Comparison of ENCODE assay signal across 12 mouse cellular contexts in the genomic region with DNA sequence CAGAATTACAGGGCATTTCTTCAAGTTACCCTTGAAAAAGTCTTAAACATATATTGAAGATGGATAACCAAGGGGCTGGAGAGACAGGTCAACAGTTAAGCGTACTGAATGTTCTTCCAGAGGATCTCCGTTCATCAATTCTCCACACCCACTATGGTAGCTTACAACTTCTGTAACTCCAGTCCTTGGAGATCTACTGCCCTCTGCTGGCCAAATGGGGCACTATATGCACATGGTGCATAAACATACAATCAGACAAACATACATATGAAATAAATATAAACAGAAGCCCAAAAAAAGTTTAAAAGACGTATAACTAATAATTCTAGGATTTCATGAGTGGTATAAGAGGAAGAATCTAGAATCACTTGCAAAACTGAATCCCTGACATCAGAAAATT.
DNase-seq lines count a peak whose midpoint lies in the region; TF ChIP-seq lines count a peak whose summit lies in the region.
"Had no signal": no experiment of that assay in that cellular context is flagged by ENCODE, and none has a peak within 500 bp of the region (broad histone marks: within the 10 kb centered on the region; RNA-seq: fewer than 3 reads in every experiment).

No protein-coding gene starts in this region.

- H3K27ac ChIP-seq in heart, adult 2 months = no peak overlapping the region
- no peak overlapping the region for H3K27ac ChIP-seq in cortical plate, adult 2 months (ENCODE audit: insufficient read depth, low read length)
- H3K27ac ChIP-seq: limb, embryonic 12.5 days had no signal

- TF ChIP-seq CTCF in heart, adult 2 months (IDR thresholded peaks at IDR 0.05) = peak; percentile 58
- TF ChIP-seq CTCF in cortical plate, adult 2 months (IDR thresholded peaks at IDR 0.05; ENCODE audit: extremely low read depth, insufficient read depth, low read length) = 0 out of 2 replicates have a peak, but pooled peaks have one; percentile 11

- no peak overlapping the region for H3K9ac ChIP-seq in heart, adult 2 months (ENCODE audit: low read depth, low read length)
- H3K9ac ChIP-seq: limb, embryonic 12.5 days had no signal

- H3K27me3 ChIP-seq in heart, adult 2 months (ENCODE audit: control insufficient read depth, insufficient read depth, low read length) = no peaks in the 10 kb centered on the region
- H3K27me3 ChIP-seq: limb, embryonic 12.5 days had no signal

- no peak for TF ChIP-seq EP300 in heart, adult 2 months (IDR thresholded peaks at IDR 0.05; ENCODE audit: insufficient read depth, low read depth, low read length)

- TF ChIP-seq POLR2A in heart, adult 2 months (IDR thresholded peaks at IDR 0.05; ENCODE audit: insufficient read depth, low read depth, low read length) = no peak
- no peak for TF ChIP-seq POLR2A in cortical plate, adult 2 months (IDR thresholded peaks at IDR 0.05; ENCODE audit: extremely low read depth, insufficient read depth, low read length)

- DNase-seq in heart, adult 2 months = no peak
- no peak for DNase-seq in heart, postnatal 4 days
- DNase-seq in lung, postnatal 14 days = peak; percentile 6
- no peak for DNase-seq in lung, postnatal 25 days (ENCODE audit: low spot score)
- DNase-seq in ES-CJ7 (ENCODE audit: low read depth, low spot score) = peak; percentile 80
- DNase-seq in left cerebral cortex, postnatal 14 days (ENCODE audit: low spot score in 2 of 2) = no peak
- DNase-seq: cerebellum, postnatal 36 days; heart, adult 11 months; heart, postnatal 36 days; kidney, adult 2 months had no signal

- no peaks in the 10 kb centered on the region for H3K36me3 ChIP-seq in heart, adult 2 months (ENCODE audit: control insufficient read depth, insufficient read depth, low read length)
- H3K36me3 ChIP-seq: limb, embryonic 12.5 days had no signal

- H3K79me2 ChIP-seq in heart, adult 2 months (replicated peaks; ENCODE audit: control insufficient read depth, insufficient read depth, low read length) = peaks cover 2% of the 10 kb centered on the region; the same call in 1 of the 2 replicates

- WGBS in heart, adult 2 months = 98% methylated on average over 3 of the region's 3 CpGs

- H3K4me1 ChIP-seq in heart, adult 2 months (ENCODE audit: control insufficient read depth, insufficient read depth, low read length) = no peaks in the 10 kb centered on the region
- H3K4me1 ChIP-seq in cortical plate, adult 2 months (ENCODE audit: control insufficient read depth, insufficient read depth, low read length) = no peaks in the 10 kb centered on the region

- H3K4me3 ChIP-seq in heart, adult 2 months = no peak overlapping the region
- no peak overlapping the region for H3K4me3 ChIP-seq in cortical plate, adult 2 months (ENCODE audit: insufficient read depth, low read length)
- H3K4me3 ChIP-seq: limb, embryonic 12.5 days had no signal

- intact Hi-C loops in heart, adult 2 months (cut with DNase I) = no loop called here
- intact Hi-C loops in left cerebral cortex, postnatal 14 days (cut with DNase I) = no loop called here

Comparison
In these comparisons a context has a peak if more than half of its experiments do, and no peak if none do; other contexts are left out.
1. DNase-seq: peak in lung, postnatal 14 days (single experiment) and ES-CJ7 (single experiment); none in heart, adult 2 months (0 of 2), heart, postnatal 4 days (single experiment), lung, postnatal 25 days (single experiment) and left cerebral cortex, postnatal 14 days (0 of 2).